Mouse (Mus musculus) megakaryocyte, embryonic 14.5 days (primary cell): ENCODE measurements around the gene Stoml2.

ENCODE experiments used
- FLI1 ChIP-seq: IDR thresholded peaks from 2 replicates; pipeline ENCODE4 v1.6.1; 2012; ENCODE audit warnings: low read length, inconsistent platforms, mixed read lengths
- GATA1 ChIP-seq: IDR thresholded peaks from 3 replicates; pipeline ENCODE4 v1.6.1; 2012; ENCODE audit warnings: mixed read lengths, low read length, inconsistent platforms, borderline replicate concordance

GRCm38 (mm10) chr4:43020876-43021275, 10.6 kb downstream of the Stoml2 start:
- TF ChIP-seq GATA1 = no peak
- TF ChIP-seq FLI1 = no peak
